Mouse (Mus musculus): Measurements from ENCODE around the gene Apaf1.

Apaf1 gene

GRCm38 (mm10) chr10:91081959-91082507, 537 bp downstream of the Apaf1 start:
- no peak for DNase-seq (ENCODE audit: low spot score)

- no peak for DNase-seq (ENCODE audit: low spot score)
These were observed 2.0 kb downstream of the Apaf1 start for GRCm38 (mm10) chr10:91080540-91080939.

DNA sequence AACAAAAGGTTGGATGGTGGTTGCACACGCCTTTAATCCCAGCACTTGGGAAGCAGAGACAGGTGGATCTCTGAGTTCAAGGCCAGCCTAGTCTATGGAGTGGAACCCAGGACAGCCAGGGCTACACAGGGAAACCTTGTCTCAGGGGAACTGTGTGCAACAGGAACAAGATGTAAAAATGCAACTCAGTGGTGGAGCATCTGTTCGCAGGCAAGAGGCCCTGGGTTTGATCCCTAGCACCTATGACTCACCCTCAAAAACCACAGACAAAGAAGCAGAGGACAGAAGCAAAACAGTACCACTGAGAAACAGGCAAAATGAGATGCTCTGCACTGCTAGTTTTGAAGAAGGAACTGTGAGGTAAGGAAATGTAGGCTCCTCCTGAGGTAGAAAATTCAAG, 5.9 kb downstream of the Apaf1 start:
- DNase-seq (ENCODE audit: low spot score): no peak

GRCm38 (mm10) chr10:91073345-91073744, 9.2 kb downstream of the Apaf1 start:
- DNase-seq (ENCODE audit: low spot score): no peak

DNA sequence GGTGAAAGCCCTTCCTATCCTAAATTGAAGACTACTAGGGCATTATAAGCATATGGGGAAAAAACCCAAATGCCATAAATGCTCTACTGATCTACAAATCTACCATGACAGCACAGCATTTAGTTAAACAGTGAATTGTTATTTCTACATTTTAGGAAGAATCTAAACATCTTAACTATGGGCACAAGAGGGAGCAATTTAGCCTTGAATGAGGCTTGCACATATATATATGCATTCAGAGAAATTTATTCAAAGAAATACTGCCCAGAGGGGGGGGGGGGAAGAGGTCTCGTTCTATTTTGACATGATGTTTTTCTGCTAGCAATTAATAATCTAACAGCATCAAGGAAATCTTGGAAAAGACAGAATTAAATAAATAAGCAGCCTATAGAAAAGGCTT, 10.8 kb downstream of the Apaf1 start:
- no peak for DNase-seq (ENCODE audit: low spot score)

DNA sequence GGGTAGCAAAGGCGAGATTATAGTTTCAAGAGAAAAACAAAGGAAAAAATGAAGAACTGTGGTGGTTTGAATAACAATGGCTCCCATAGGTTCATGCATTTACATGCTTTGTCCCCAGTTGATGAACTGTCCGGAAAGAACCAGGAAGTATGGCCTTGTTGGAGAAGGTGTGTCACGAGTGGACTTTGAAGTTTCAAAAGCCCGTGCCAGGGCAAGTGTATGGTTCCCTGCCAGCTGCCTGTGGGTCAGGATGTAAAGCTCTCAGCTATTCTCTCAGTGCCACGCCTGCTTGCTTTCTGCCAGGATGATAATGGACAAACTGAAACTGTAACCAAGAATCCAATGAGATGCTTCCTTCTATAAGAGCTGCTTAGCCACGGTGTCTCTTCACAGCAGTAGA, 20.2 kb downstream of the Apaf1 start:
- DNase-seq (ENCODE audit: low spot score): no peak

DNA sequence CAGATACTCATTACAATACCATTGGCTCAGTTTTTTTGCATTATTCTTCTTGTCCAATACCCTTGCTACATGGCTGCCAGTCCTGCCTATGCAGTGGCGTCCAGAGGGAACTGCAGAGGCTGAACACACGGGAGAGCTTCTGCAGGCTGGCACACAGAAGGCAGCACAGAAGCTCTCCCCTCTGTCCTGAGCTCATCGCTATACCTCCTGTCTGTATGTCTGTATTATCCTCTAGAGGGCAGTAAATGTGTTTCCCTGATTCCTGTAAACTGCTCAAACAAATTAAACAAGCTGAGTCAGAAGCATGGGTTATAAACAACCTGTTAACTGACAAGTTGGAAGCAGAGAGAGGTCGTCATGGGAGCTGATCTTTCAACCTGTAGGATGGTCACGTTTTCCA, 21.8 kb downstream of the Apaf1 start:
- DNase-seq (ENCODE audit: low spot score): no peak

DNA sequence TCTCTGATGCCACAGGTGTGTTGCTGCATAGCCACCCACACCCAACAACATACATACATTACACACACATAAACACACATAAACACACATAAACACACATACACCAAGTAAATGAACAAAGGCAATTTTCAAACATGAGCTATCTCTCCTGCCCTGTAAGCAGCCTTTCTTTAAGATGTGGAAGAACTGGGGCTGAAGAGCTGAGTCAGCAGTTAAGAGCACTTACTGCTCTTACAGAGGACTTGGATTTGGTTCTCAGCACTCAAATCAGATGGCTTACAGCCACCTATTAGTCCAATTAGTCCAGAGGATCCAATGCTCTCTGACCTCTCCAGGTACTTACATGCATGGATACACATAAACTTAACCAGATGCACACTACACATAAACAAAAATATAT, 29.8 kb downstream of the Apaf1 start:
- no peak for DNase-seq (ENCODE audit: low spot score)

GRCm38 (mm10) chr10:91051156-91051555, 31.4 kb downstream of the Apaf1 start:
- DNase-seq (ENCODE audit: low spot score): no peak

- no peak for DNase-seq (ENCODE audit: low spot score)
These were observed 32.9 kb downstream of the Apaf1 start for GRCm38 (mm10) chr10:91049696-91050095.

- DNase-seq (ENCODE audit: low spot score): peak; percentile 61
These were observed 48.6 kb downstream of the Apaf1 start for GRCm38 (mm10) chr10:91033942-91034341.

DNA sequence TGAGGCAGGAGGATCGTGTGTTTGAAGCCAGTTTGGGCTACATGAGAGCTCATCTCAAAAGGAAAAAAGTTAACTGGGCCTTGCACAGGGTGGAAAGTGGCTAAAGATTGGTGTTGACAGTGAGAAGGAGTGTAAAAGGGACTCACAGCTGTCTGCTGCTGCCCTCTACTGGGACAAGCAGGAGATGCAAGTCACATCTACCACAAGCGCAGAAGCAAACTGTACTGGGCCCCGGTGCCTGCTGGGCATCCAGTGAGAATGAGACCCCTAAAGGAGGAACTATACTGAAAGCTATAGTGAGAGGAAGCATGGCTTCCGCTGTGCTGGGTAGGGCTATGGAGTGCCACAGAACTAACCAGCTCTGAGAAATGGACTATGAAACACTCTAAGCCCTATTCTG, 50.2 kb downstream of the Apaf1 start:
- DNase-seq (ENCODE audit: low spot score): peak; percentile 74

DNA sequence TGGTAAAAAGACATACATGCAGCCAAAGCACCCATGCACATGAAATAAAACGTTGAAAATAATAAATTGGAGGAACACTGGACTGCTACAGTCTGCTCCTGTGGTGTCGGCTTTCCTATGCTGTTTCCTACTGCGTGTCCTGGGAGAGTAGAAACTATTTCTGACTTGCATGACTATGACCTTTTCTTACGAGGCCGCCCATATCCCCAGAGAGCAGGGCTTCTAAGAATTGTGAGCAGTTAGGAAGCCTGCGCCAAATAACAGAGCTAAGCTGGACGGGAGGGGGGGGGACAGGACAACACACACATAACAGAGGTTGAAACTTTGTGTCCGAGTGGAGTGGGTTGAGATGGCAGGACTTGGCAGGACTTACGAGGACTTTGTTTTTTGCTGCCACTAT, 51.4 kb downstream of the Apaf1 start:
- no peak for DNase-seq (ENCODE audit: low spot score)

- no peak for DNase-seq (ENCODE audit: low spot score)
These were observed 53.5 kb downstream of the Apaf1 start for GRCm38 (mm10) chr10:91029002-91029539.

GRCm38 (mm10) chr10:91027964-91028363, 54.6 kb downstream of the Apaf1 start:
- DNase-seq (ENCODE audit: low spot score): no peak

GRCm38 (mm10) chr10:91027468-91027867, 55.1 kb downstream of the Apaf1 start:
- DNase-seq (ENCODE audit: low spot score): no peak

GRCm38 (mm10) chr10:91005858-91006538, 76.6 kb downstream of the Apaf1 start:
- DNase-seq (ENCODE audit: low spot score): no peak

GRCm38 (mm10) chr10:91001421-91001820, 81.1 kb downstream of the Apaf1 start:
- no peak for DNase-seq (ENCODE audit: low spot score)

GRCm38 (mm10) chr10:90999899-91000298, 82.7 kb downstream of the Apaf1 start:
- no peak for DNase-seq (ENCODE audit: low spot score)

DNA sequence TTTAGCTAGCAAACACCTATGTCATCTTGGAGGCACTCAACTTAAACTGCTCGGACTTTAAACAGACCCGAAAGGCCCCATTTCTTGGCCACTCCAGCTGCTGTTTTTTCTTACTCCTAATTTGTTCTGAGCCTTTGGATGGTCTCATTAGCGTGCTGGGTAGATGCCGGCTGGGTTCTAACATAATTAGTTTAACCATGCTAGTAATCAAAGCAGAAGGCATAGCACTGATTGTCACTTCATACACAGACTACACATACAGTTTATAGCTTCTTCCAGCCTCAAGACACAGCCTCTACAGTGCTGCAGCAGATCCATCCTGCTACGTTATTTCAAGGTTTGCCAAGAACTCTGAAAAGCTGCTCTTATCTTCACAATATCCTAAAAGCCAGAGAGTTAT, 88.7 kb downstream of the Apaf1 start:
- DNase-seq (ENCODE audit: low spot score): no peak

DNA sequence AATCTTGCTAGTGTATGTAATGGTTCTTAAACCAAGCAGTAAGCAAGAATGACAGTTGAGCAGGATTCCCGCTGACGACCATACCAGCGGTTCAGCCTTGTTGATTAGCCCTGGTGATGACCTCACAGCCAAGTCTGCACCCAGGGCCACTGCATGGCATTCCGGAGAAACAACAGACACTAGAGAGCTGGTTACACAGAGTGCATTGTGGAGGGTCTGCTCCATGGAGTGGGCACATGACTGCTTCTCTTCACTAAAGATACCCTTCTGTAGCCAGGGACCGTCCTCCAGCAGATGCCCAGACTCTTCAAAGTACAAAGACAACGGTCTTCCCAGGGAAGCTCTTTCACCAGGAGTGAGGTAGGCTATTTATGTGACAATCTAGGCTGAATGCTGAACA, 90.3 kb downstream of the Apaf1 start:
- no peak for DNase-seq (ENCODE audit: low spot score)

- no peak for DNase-seq (ENCODE audit: low spot score)
These were observed 92.2 kb downstream of the Apaf1 start for GRCm38 (mm10) chr10:90990340-90990739.

DNA sequence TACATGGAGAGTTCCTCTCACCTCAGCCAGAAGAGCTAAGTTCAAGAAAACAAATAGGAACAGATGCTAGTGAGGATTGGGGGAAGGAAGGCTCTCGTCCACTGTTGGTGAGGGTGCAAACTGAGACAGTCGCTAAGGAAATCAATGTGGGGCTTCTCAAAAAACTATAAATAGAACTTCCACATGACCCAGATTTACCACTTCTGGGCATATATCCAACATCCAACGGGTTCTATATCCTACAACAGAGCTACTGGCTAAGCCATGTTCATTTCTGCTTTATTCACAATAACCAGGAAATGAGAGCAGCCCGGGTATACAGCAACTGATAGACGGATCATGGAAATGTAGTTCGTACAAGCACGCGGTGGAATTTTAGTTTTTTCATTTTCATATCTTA, 99.5 kb downstream of the Apaf1 start:
- DNase-seq (ENCODE audit: low spot score): no peak

DNA sequence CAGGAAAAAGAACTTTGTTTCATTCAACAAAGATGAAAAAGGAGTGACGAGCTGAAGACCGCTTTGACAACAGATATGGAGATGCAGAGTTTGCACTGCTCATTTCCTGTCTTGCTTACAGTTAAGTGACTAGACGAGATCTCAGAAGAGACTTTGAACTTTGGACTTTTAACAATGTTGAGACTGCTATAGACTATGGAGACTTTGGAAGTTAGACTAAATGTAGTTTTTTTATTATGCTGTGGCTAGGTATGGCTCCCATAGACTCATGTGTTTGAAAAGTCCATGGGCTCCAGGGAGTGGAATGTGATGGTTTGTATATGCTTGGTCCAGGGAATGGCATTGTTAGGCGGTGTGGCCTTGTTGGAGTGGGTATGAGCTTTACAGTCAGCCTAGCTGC, 100.8 kb downstream of the Apaf1 start:
- no peak for DNase-seq (ENCODE audit: low spot score)
